Mouse (Mus musculus): ENCODE data around the gene Plcb1. TPM values are rescaled to one million over a fixed set of nuclear protein-coding genes. Genes with fewer than 3 reads are reported as not detected.

Gene Plcb1
- polyA plus RNA-seq, 1 experiment from 2014 or later, result 11.8 TPM

- no peak overlapping the region for H3K4me2 ChIP-seq (ENCODE audit: low read depth, low read length)
- no peaks in the 10 kb centered on the region for H3K4me1 ChIP-seq (replicated peaks; ENCODE audit: control insufficient read depth, insufficient read depth, low read length)
- no peak overlapping the region for H3K27ac ChIP-seq (ENCODE audit: low read length)
- no peaks in the 10 kb centered on the region for H3K27me3 ChIP-seq (ENCODE audit: control insufficient read depth, insufficient read depth, low read depth, low read length)
- no peaks in the 10 kb centered on the region for H3K36me3 ChIP-seq (ENCODE audit: control insufficient read depth, insufficient read depth, low read length)
- H3K4me3 ChIP-seq (ENCODE audit: low read length), result no peak overlapping the region
- no peak overlapping the region for H3K9ac ChIP-seq (ENCODE audit: low read length)
- WGBS, result 80% methylated on average over 5 of the region's 5 CpGs
- no peaks in the 10 kb centered on the region for H3K9me3 ChIP-seq (ENCODE audit: control insufficient read depth, low read length)
- no peak for ATAC-seq (ENCODE audit: low read depth)
Measured at GRCm38 (mm10) chr2:135073014-135073413, 287.1 kb downstream of the Plcb1 start.

DNA sequence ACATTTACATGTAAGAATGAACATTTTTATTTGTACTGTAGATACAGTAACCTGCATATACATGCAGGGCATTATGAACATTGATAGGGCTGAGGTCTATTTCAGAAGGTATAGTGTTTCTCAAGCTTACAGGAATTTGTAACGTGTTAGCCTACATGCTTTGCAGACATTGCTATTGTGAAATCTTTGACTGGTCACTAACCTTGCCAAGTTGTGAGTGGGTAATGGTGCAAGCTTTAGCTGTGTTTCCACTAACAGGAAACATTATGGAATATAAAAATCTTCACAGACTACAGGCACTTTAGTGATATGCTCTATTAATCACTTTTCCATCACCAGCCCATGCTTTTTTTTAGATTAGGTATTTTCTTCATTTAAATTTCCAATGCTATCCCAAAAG is 289.5 kb downstream of the Plcb1 start:
- H3K27ac ChIP-seq (ENCODE audit: low read length), result no peak overlapping the region
- ATAC-seq (ENCODE audit: low read depth), result no peak
- H3K36me3 ChIP-seq (ENCODE audit: control insufficient read depth, insufficient read depth, low read length), result no peaks in the 10 kb centered on the region
- no peak overlapping the region for H3K4me3 ChIP-seq (ENCODE audit: low read length)
- no peak overlapping the region for H3K4me2 ChIP-seq (ENCODE audit: low read depth, low read length)
- no peaks in the 10 kb centered on the region for H3K4me1 ChIP-seq (replicated peaks; ENCODE audit: control insufficient read depth, insufficient read depth, low read length)
- H3K27me3 ChIP-seq (ENCODE audit: control insufficient read depth, insufficient read depth, low read depth, low read length), result no peaks in the 10 kb centered on the region
- 59% methylated on average over 1 of the region's 1 CpGs for WGBS
- H3K9me3 ChIP-seq (ENCODE audit: control insufficient read depth, low read length), result no peaks in the 10 kb centered on the region
- no peak overlapping the region for H3K9ac ChIP-seq (ENCODE audit: low read length)

GRCm38 (mm10) chr2:135092588-135093162 is 306.8 kb downstream of the Plcb1 start:
- no peak overlapping the region for H3K9ac ChIP-seq (ENCODE audit: low read length)
- ATAC-seq (ENCODE audit: low read depth), result peak; percentile 76
- WGBS, result 57% methylated on average over 5 of the region's 5 CpGs

DNA sequence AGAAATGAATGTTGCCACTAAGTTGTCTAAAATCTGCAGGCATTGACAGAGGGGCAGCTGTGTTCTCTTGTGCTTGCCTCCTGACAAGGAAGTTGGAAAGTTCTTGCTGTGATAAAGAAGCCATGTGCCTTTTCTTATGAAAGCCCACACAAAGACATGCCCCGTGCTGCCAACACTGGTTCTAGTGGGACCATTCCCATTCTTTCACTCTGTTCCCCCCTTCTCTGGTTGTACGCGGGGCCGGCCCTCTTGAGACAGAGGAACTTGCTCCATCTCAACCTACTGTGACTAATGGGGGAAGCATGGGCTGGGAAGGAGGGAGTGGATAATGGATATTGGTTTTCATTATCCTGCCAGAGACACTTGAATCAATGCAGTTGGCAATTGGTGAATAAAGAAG is 315.4 kb downstream of the Plcb1 start:
- no peaks in the 10 kb centered on the region for H3K36me3 ChIP-seq (ENCODE audit: control insufficient read depth, insufficient read depth, low read length)
- H3K9me3 ChIP-seq (ENCODE audit: control insufficient read depth, low read length), result no peaks in the 10 kb centered on the region
- H3K27ac ChIP-seq (ENCODE audit: low read length), result no peak overlapping the region
- H3K4me3 ChIP-seq (ENCODE audit: low read length), result no peak overlapping the region
- ATAC-seq (ENCODE audit: low read depth), result no peak
- no peak overlapping the region for H3K4me2 ChIP-seq (ENCODE audit: low read depth, low read length)
- WGBS, result 84% methylated on average over 4 of the region's 4 CpGs
- H3K4me1 ChIP-seq (replicated peaks; ENCODE audit: control insufficient read depth, insufficient read depth, low read length), result no peaks in the 10 kb centered on the region; the same call in 1 of the 2 replicates
- no peak overlapping the region for H3K9ac ChIP-seq (ENCODE audit: low read length)
- no peaks in the 10 kb centered on the region for H3K27me3 ChIP-seq (ENCODE audit: control insufficient read depth, insufficient read depth, low read depth, low read length)

More at GRCm38 (mm10) chr2:135092588-135093162, 306.8 kb downstream of the Plcb1 start:
- H3K4me2 ChIP-seq (ENCODE audit: low read depth, low read length), result no peak overlapping the region
- no peak overlapping the region for H3K4me3 ChIP-seq (ENCODE audit: low read length)
- H3K9me3 ChIP-seq (ENCODE audit: control insufficient read depth, low read length), result no peaks in the 10 kb centered on the region
- no peaks in the 10 kb centered on the region for H3K27me3 ChIP-seq (ENCODE audit: control insufficient read depth, insufficient read depth, low read depth, low read length)
- H3K27ac ChIP-seq (ENCODE audit: low read length), result peak overlapping the region; percentile 37
- no peaks in the 10 kb centered on the region for H3K36me3 ChIP-seq (ENCODE audit: control insufficient read depth, insufficient read depth, low read length)
- peaks cover 3% of the 10 kb centered on the region; the same call in 1 of the 2 replicates for H3K4me1 ChIP-seq (replicated peaks; ENCODE audit: control insufficient read depth, insufficient read depth, low read length)

GRCm38 (mm10) chr2:135101943-135102342 is 316.1 kb downstream of the Plcb1 start:
- no peak overlapping the region for H3K4me2 ChIP-seq (ENCODE audit: low read depth, low read length)
- no peak for ATAC-seq (ENCODE audit: low read depth)
- no peaks in the 10 kb centered on the region for H3K27me3 ChIP-seq (ENCODE audit: control insufficient read depth, insufficient read depth, low read depth, low read length)
- WGBS, result 86% methylated on average over 1 of the region's 1 CpGs
- H3K36me3 ChIP-seq (ENCODE audit: control insufficient read depth, insufficient read depth, low read length), result no peaks in the 10 kb centered on the region
- H3K9me3 ChIP-seq (ENCODE audit: control insufficient read depth, low read length), result no peaks in the 10 kb centered on the region
- H3K4me1 ChIP-seq (replicated peaks; ENCODE audit: control insufficient read depth, insufficient read depth, low read length), result no peaks in the 10 kb centered on the region
- no peak overlapping the region for H3K9ac ChIP-seq (ENCODE audit: low read length)
- no peak overlapping the region for H3K27ac ChIP-seq (ENCODE audit: low read length)
- H3K4me3 ChIP-seq (ENCODE audit: low read length), result no peak overlapping the region

DNA sequence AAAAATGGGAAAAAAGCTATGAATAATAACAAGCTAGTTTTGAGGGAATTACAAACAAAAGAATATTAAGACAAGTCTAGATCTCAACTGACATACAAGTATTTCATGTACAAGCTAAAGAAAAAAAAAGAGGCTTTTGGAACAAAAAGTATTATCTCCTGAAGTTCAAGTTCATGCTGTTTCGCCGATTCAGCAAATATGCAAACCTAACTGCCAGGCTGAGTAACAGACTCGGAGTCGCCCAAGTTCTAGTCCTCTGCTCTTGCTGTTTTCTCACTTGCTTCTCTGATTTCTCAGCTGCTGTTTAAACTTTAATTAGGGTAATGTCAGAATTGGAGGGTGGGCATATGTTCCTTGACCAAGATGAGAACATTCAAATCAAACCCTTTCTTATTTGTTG is 320.8 kb downstream of the Plcb1 start:
- 93% methylated on average over 4 of the region's 4 CpGs for whole genome bisulfite sequencing
- Histone ChIP-seq H3K27me3 (ENCODE audit: control insufficient read depth, insufficient read depth, low read depth, low read length) (no peaks in the 10 kb centered on the region), H3K4me3 (ENCODE audit: low read length) (no peak overlapping the region), H3K4me2 (ENCODE audit: low read depth, low read length) (no peak overlapping the region), H3K27ac (ENCODE audit: low read length) (no peak overlapping the region), H3K4me1 (replicated peaks; ENCODE audit: control insufficient read depth, insufficient read depth, low read length) (no peaks in the 10 kb centered on the region), H3K9ac (ENCODE audit: low read length) (no peak overlapping the region), H3K36me3 (ENCODE audit: control insufficient read depth, insufficient read depth, low read length) (no peaks in the 10 kb centered on the region), H3K9me3 (ENCODE audit: control insufficient read depth, low read length) (no peaks in the 10 kb centered on the region)
- ATAC-seq (ENCODE audit: low read depth), result no peak

GRCm38 (mm10) chr2:135108607-135109006 is 322.7 kb downstream of the Plcb1 start:
- ATAC-seq (ENCODE audit: low read depth), result no peak
- 72% methylated on average over 2 of the region's 2 CpGs for WGBS
- H3K4me1 ChIP-seq (replicated peaks; ENCODE audit: control insufficient read depth, insufficient read depth, low read length), result no peaks in the 10 kb centered on the region
- no peak overlapping the region for H3K4me2 ChIP-seq (ENCODE audit: low read depth, low read length)
- H3K4me3 ChIP-seq (ENCODE audit: low read length), result no peak overlapping the region
- H3K9me3 ChIP-seq (ENCODE audit: control insufficient read depth, low read length), result no peaks in the 10 kb centered on the region
- H3K27ac ChIP-seq (ENCODE audit: low read length), result no peak overlapping the region
- no peaks in the 10 kb centered on the region for H3K27me3 ChIP-seq (ENCODE audit: control insufficient read depth, insufficient read depth, low read depth, low read length)
- H3K9ac ChIP-seq (ENCODE audit: low read length), result no peak overlapping the region
- no peaks in the 10 kb centered on the region for H3K36me3 ChIP-seq (ENCODE audit: control insufficient read depth, insufficient read depth, low read length)

- Histone ChIP-seq H3K27ac (ENCODE audit: low read length) (no peak overlapping the region), H3K4me3 (ENCODE audit: low read length) (no peak overlapping the region), H3K27me3 (ENCODE audit: control insufficient read depth, insufficient read depth, low read depth, low read length) (no peaks in the 10 kb centered on the region), H3K4me2 (ENCODE audit: low read depth, low read length) (no peak overlapping the region), H3K9ac (ENCODE audit: low read length) (no peak overlapping the region), H3K4me1 (replicated peaks; ENCODE audit: control insufficient read depth, insufficient read depth, low read length) (no peaks in the 10 kb centered on the region), H3K9me3 (ENCODE audit: control insufficient read depth, low read length) (no peaks in the 10 kb centered on the region), H3K36me3 (ENCODE audit: control insufficient read depth, insufficient read depth, low read length) (no peaks in the 10 kb centered on the region)
- 81% methylated on average over 3 of the region's 3 CpGs for WGBS
- ATAC-seq (ENCODE audit: low read depth), result no peak
Measured at GRCm38 (mm10) chr2:135114501-135115128, 328.7 kb downstream of the Plcb1 start.

DNA sequence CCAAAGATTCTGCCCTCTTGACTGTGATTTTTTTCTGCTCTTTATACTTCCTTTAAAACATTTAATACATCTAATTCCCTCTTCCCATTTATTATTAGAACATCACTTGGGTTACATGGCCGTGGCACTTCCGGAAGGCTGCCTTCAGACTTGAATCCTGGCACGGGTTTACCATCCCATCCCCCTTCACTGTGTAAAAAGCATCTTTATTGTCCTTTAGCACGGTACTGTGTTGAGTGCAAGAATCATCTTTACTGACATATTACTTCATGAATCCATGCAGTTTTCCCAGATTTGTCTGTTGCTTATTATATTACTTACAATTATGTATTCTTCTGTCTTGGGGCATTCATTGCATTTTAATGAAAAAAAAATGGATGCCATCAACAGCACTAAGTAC is 337.2 kb downstream of the Plcb1 start:
- no peak for ATAC-seq (ENCODE audit: low read depth)
- 55% methylated on average over 4 of the region's 4 CpGs for WGBS
- H3K27ac ChIP-seq (ENCODE audit: low read length), result no peak overlapping the region

More for the DNA sequence above, 337.2 kb downstream of the Plcb1 start:
- Histone ChIP-seq H3K4me3 (ENCODE audit: low read length) (no peak overlapping the region), H3K27me3 (ENCODE audit: control insufficient read depth, insufficient read depth, low read depth, low read length) (no peaks in the 10 kb centered on the region), H3K4me2 (ENCODE audit: low read depth, low read length) (no peak overlapping the region), H3K4me1 (replicated peaks; ENCODE audit: control insufficient read depth, insufficient read depth, low read length) (no peaks in the 10 kb centered on the region), H3K36me3 (ENCODE audit: control insufficient read depth, insufficient read depth, low read length) (no peaks in the 10 kb centered on the region), H3K9me3 (ENCODE audit: control insufficient read depth, low read length) (no peaks in the 10 kb centered on the region), H3K9ac (ENCODE audit: low read length) (no peak overlapping the region)
